Mouse (Mus musculus) neural tube, embryonic 10.5 days (tissue): Measurements from ENCODE around the gene Ifna6.

ENCODE experiments used
- DNase-seq: peaks from one replicate; pipeline ENCODE4 v3.0.0-alpha.2; 2017; ENCODE audit warnings: low spot score; ENCODE audit errors: extremely low spot score

The Ifna6 gene

DNA sequence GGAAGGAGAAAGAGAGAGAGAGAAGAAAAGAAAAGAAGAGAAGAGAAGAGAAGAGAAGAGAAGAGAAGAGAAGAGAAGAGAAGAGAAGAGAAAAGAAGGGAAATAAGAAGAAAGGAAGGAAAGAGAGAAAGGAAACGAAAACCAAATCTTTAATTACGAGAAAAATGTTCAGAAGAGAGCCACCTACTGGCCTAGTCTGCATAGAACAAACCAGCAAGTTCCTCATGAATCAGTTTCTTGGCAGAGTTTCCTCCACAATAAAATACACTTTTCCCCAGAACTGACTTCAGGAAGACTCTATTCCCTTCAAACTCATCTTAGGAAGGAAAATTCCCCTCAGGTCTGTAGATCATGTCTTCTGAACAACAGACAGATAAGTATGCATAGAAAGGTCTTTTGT lies 18.1 kb downstream of the Ifna6 start:
- no peak for DNase-seq

DNA sequence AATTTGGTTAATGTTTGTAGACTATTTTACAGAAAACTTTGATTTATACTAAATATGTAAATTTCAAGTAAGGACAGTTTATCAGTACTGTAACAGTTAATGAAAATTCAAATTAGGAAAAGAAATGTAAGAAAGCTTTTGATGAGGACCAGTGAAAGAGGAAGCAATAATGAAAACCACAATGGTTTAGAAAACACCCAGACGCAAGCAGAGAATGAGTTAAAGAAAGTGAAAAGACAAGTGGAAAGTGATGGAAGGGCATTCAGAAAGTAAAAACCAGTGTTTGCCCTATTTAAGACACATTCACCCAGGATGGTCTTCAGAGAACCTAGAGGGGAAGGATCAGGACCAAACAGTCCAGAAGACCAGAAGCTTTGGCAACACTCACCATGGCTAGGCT lies 22.5 kb downstream of the Ifna6 start, which contains the start of gene Ifna1:
TSS of gene Ifna1 (plus strand) at position 390 of the 400 bp plus-strand sequence.
- no peak for DNase-seq

- DNase-seq: no peak
These were observed 24.0 kb downstream of the Ifna6 start for GRCm38 (mm10) chr4:88851026-88851763.

DNA sequence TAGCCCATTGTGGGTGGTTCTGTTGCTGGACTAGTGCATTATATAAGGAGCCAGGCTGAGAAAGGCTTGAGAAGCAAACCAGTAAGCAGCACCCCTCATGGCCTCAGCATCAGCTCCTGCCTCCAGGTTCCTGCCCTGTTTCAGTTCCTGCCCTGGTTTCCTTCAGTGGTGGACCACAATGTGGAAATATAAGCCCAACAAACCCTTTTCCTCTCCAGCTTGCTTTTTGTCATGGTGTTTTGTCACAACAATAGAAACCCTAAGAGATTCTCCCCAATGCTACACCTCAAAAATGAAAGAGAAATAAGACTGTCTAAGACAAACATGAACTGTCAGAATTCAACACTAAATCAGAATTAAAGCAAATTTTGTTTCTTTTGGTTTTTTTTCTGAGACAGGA lies 32.0 kb downstream of the Ifna6 start:
- DNase-seq: no peak

- no peak for DNase-seq
These were observed 36.1 kb downstream of the Ifna6 start for GRCm38 (mm10) chr4:88863309-88863708.

DNA sequence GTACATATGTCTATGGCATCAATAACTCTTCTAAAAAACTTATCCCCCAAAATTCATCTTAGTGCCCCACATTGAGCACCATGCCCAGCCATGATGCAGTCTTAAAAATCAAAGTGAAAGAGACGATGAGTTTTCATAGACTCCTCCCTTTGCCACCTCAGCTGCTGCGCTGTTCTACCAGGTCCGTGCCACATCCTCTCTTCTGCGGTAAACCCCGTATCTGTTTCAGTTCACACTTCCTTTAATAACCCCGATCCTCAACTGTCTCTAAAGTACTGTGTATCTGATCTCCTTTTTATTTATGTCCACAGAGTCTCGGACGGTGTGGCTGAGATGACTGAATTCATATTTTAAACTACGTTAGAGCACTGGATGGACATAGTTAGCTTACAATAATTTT lies 37.4 kb downstream of the Ifna6 start:
- DNase-seq: no peak

DNA sequence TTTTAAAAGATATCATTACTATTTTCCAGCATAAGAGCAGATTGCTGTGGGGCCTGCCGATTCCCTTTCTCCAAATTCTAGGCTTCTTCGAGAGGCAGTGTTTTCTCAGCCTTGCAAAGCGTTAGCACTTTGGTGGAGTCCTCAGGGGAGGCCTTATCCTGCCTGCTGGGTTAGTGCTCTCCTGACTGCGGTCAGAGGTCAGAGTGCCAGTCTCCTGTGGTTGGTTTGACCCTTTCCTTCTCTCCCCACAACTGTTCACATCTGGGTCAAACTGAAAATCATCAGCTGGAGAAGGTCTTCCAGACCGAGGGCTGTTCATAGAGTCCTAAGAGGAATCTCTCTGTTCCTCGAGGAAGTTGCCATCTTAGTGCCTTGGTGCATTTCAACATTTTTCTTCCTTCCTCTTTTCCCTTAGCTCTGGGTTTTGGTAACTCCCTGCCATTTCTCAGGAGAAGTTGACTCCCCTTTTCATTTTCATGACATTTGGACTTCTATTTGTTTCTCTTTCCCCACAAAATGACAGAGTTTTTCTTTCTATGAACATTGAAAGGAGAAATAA lies 37.9 kb downstream of the Ifna6 start:
- no peak for DNase-seq

- peak; percentile 83 for DNase-seq
These were observed 40.2 kb downstream of the Ifna6 start for GRCm38 (mm10) chr4:88867366-88867925.

GRCm38 (mm10) chr4:88867926-88868911 lies 41.0 kb downstream of the Ifna6 start:
- peak; percentile 60 for DNase-seq

GRCm38 (mm10) chr4:88872691-88873090 lies 45.5 kb downstream of the Ifna6 start:
- DNase-seq: no peak

DNA sequence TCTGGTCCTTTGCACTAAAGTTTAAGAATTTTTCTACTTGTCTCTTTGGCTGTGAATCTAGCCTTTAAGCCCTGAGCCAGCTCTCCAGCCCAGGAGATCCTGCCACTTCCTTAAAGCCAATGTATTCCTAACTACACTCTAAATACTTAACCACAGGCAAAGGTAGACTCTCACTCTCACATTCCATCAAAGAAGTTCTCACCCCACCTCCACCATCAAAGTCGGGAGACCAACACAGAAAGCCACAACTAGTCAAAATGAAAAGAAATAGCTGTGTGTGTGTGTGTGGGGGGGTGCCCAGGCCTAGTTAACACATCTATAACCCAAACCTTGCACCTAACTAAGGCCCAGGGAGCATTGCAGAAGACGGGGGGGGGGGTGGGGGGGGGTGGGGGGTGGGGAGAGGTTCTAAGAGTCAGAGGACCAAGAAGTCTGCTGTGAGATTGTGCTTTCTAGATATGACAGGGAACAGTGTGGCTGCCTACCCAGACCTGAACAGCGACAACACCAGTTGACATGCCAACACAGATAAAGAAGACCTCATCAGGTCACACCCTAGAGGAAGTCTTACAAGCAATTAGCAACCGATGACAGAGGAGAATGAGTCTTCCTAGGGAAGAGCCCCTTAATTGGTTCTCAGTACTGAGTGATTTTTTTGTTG lies 48.3 kb downstream of the Ifna6 start:
- no peak for DNase-seq

GRCm38 (mm10) chr4:88876520-88876919 lies 49.3 kb downstream of the Ifna6 start:
- DNase-seq: no peak
